Mouse (Mus musculus) lung, postnatal 0 days (tissue): ENCODE data around the gene Bcl2. TPM values are rescaled to one million over a fixed set of nuclear protein-coding genes. Genes with fewer than 3 reads are reported as not detected.

Experiments
- ATAC-seq: fragments of 200-750 bp; cut with Nextera tagmentation; 2 replicates; pipeline ENCODE4 v1.8.0; 2017; ENCODE audit warnings: moderate library complexity
- DNase-seq: peaks from one replicate; pipeline ENCODE4 v3.0.0-alpha.2; 2016; ENCODE audit warnings: low spot score
- H3K27ac ChIP-seq: fragments of 300-500 bp; sonication (generic); 2 replicates; pipeline ENCODE4 v1.5.1; 2014; ENCODE audit warnings: antibody characterized with exemption, mild to moderate bottlenecking, low read length, mixed read lengths
- H3K27me3 ChIP-seq: fragments of 300-500 bp; sonication (generic); replicated peaks from 2 replicates; pipeline ENCODE4 v1.6.1; 2014; ENCODE audit warnings: low read length, mixed read lengths; ENCODE audit not compliant: insufficient read depth
- H3K36me3 ChIP-seq: fragments of 300-500 bp; sonication (generic); 2 replicates; pipeline ENCODE4 v1.6.1; 2014; ENCODE audit warnings: low read length, mixed read lengths; ENCODE audit not compliant: insufficient read depth
- H3K4me1 ChIP-seq: fragments of 300-500 bp; sonication (generic); 2 replicates; pipeline ENCODE4 v1.6.1; 2014; ENCODE audit warnings: antibody characterized with exemption, low read depth, low read length, mixed read lengths; ENCODE audit not compliant: insufficient read depth
- H3K4me2 ChIP-seq: fragments of 300-500 bp; sonication (generic); replicated peaks from 2 replicates; pipeline ENCODE4 v1.6.1; 2014; ENCODE audit warnings: low read depth, mild to moderate bottlenecking, low read length, moderate library complexity, mixed read lengths
- H3K4me3 ChIP-seq: fragments of 300-500 bp; sonication (generic); 2 replicates; pipeline ENCODE4 v1.5.1; 2014; ENCODE audit warnings: low read depth, low read length
- H3K9ac ChIP-seq: fragments of 300-500 bp; sonication (generic); replicated peaks from 2 replicates; pipeline ENCODE4 v1.6.1; 2014; ENCODE audit warnings: low read depth, mild to moderate bottlenecking
- H3K9me3 ChIP-seq: fragments of 300-500 bp; sonication (generic); 2 replicates; pipeline ENCODE4 v1.6.1; 2016; ENCODE audit warnings: low read length, mixed read lengths
- CTCF ChIP-seq: IDR thresholded peaks from 2 replicates; pipeline ENCODE4 v1.5.1; 2016; ENCODE audit warnings: antibody characterized with exemption, mild to moderate bottlenecking
- EP300 ChIP-seq: IDR thresholded peaks from 2 replicates; pipeline ENCODE4 v1.6.1; 2016; ENCODE audit warnings: antibody characterized with exemption, mild to moderate bottlenecking, control low read depth
- WGBS: fragments of 180-500 bp; shearing (Covaris S2); extraction: QIAGEN DNeasy Blood & Tissue Kit; methylation state at CpG from one replicate; pipeline ENCODE4 v1.1.7; 2014; 5-methylcytosine and 5-hydroxymethylcytosine counted together
- polyA plus RNA-seq: library from polyadenylated mRNA; unstranded; fragments of >200 nt; fragmentation: Nextera tagmentation; extraction: Ambion mirVana; gene quantifications from 2 replicates; pipeline ENCODE4 v1.2.1, GENCODE M21; 2015

The Bcl2 gene
- polyA plus RNA-seq, 1 experiment from 2014 or later: 5.7 TPM

- DNase-seq (peak; percentile 44), ATAC-seq (peak; percentile 11; the same call in 1 of the 2 replicates)
- H3K9me3 ChIP-seq: no peaks in the 10 kb centered on the region
- H3K27me3 ChIP-seq: no peaks in the 10 kb centered on the region
- 58% methylated on average over 5 of the region's 5 CpGs for WGBS
- peaks cover 11% of the 10 kb centered on the region; the same call in 1 of the 2 replicates for H3K4me1 ChIP-seq
- H3K4me3 ChIP-seq: no peak overlapping the region
- no peak overlapping the region for H3K9ac ChIP-seq
- H3K4me2 ChIP-seq: no peak overlapping the region
- H3K27ac ChIP-seq: no peak overlapping the region
- TF ChIP-seq EP300 (no peak), CTCF (no peak)
- H3K36me3 ChIP-seq: no peaks in the 10 kb centered on the region
These were observed 86.8 kb downstream of the Bcl2 start for GRCm38 (mm10) chr1:106627241-106627640.

GRCm38 (mm10) chr1:106620174-106620931 is 93.7 kb downstream of the Bcl2 start:
- Histone ChIP-seq H3K27ac (no peak overlapping the region), H3K27me3 (no peaks in the 10 kb centered on the region), H3K9ac (no peak overlapping the region), H3K36me3 (no peaks in the 10 kb centered on the region), H3K4me2 (no peak overlapping the region), H3K4me3 (no peak overlapping the region), H3K9me3 (no peaks in the 10 kb centered on the region), H3K4me1 (0 out of 2 replicates have a peak, but pooled peaks cover 5% of the 10 kb centered on the region)
- DNase-seq (peak; percentile 40), ATAC-seq (peak; percentile 61)
- 70% methylated on average over 3 of the region's 3 CpGs for WGBS
- no peak for TF ChIP-seq CTCF
- no peak for TF ChIP-seq EP300

- TF ChIP-seq CTCF (no peak), EP300 (no peak)
- ATAC-seq (no peak), DNase-seq (no peak)
- Histone ChIP-seq H3K27me3 (no peaks in the 10 kb centered on the region), H3K9ac (no peak overlapping the region), H3K4me1 (0 out of 2 replicates have a peak, but pooled peaks cover 5% of the 10 kb centered on the region), H3K36me3 (no peaks in the 10 kb centered on the region), H3K27ac (no peak overlapping the region), H3K4me2 (no peak overlapping the region), H3K9me3 (no peaks in the 10 kb centered on the region), H3K4me3 (no peak overlapping the region)
- 78% methylated on average over 3 of the region's 3 CpGs for WGBS
These were observed 95.3 kb downstream of the Bcl2 start for GRCm38 (mm10) chr1:106618814-106619213.

GRCm38 (mm10) chr1:106616955-106617354 is 97.1 kb downstream of the Bcl2 start:
- Histone ChIP-seq H3K4me3 (no peak overlapping the region), H3K27me3 (no peaks in the 10 kb centered on the region), H3K27ac (no peak overlapping the region), H3K36me3 (no peaks in the 10 kb centered on the region), H3K4me1 (0 out of 2 replicates have a peak, but pooled peaks cover 5% of the 10 kb centered on the region), H3K4me2 (no peak overlapping the region), H3K9ac (no peak overlapping the region), H3K9me3 (no peaks in the 10 kb centered on the region)
- no peak for ATAC-seq
- WGBS: 71% methylated on average over 5 of the region's 5 CpGs
- no peak for DNase-seq
- TF ChIP-seq EP300 (no peak), CTCF (no peak)

GRCm38 (mm10) chr1:106613371-106613770 is 100.7 kb downstream of the Bcl2 start:
- WGBS: 83% methylated on average over 5 of the region's 5 CpGs

GRCm38 (mm10) chr1:106612166-106613031 is 101.7 kb downstream of the Bcl2 start:
- Histone ChIP-seq H3K9ac (no peak overlapping the region), H3K36me3 (no peaks in the 10 kb centered on the region), H3K4me1 (no peaks in the 10 kb centered on the region), H3K27ac (no peak overlapping the region), H3K9me3 (no peaks in the 10 kb centered on the region), H3K4me3 (no peak overlapping the region), H3K4me2 (no peak overlapping the region), H3K27me3 (no peaks in the 10 kb centered on the region)
- TF ChIP-seq EP300 (no peak), CTCF (no peak)
- DNase-seq (no peak), ATAC-seq (no peak)
- 68% methylated on average over 8 of the region's 8 CpGs for WGBS

More at GRCm38 (mm10) chr1:106613371-106613770, 100.7 kb downstream of the Bcl2 start:
- Histone ChIP-seq H3K27me3 (no peaks in the 10 kb centered on the region), H3K9me3 (no peaks in the 10 kb centered on the region), H3K27ac (no peak overlapping the region), H3K9ac (no peak overlapping the region), H3K4me3 (no peak overlapping the region), H3K36me3 (no peaks in the 10 kb centered on the region), H3K4me2 (no peak overlapping the region), H3K4me1 (no peaks in the 10 kb centered on the region)
- TF ChIP-seq CTCF: peak; percentile 21; the same call in 1 of the 2 replicates
- TF ChIP-seq EP300: no peak
- no peak for DNase-seq
- ATAC-seq: no peak
